Mouse (Mus musculus) CH12.LX (cell line): ENCODE results near the gene Slc38a10. TPM values are rescaled to one million over a fixed set of nuclear protein-coding genes. Genes with fewer than 3 reads are reported as not detected.

Experiments used
- DNase-seq: peaks from one replicate; pipeline ENCODE4 v3.0.0-alpha.2; 2013; ENCODE audit errors: extremely low read depth
- H3K27ac ChIP-seq: 2 replicates; pipeline ENCODE4 v1.5.1; 2012; ENCODE audit warnings: low read depth, mild to moderate bottlenecking, control low read depth, moderate library complexity; ENCODE audit not compliant: insufficient read depth
- H3K27me3 ChIP-seq: replicated peaks from 2 replicates; pipeline ENCODE3; 2012; ENCODE audit warnings: inconsistent platforms
- H3K36me3 ChIP-seq, 2 experiments: replicated peaks in 1 of 2; 2 replicates each; pipeline versions ENCODE3 to v1.6.1; 2012; ENCODE audit warnings: inconsistent platforms in 1 of 2, low read length in 1 of 2, mild to moderate bottlenecking in 1 of 2, mixed read lengths in 1 of 2, moderate library complexity in 1 of 2; ENCODE audit not compliant: control insufficient read depth in 1 of 2, insufficient read depth in 1 of 2
- H3K4me1 ChIP-seq, 2 experiments: 2 replicates each; pipeline ENCODE4 v1.6.1; 2012; ENCODE audit warnings: inconsistent platforms in 1 of 2, moderate library complexity in 1 of 2; ENCODE audit not compliant: insufficient read depth in 2 of 2, control insufficient read depth in 1 of 2
- H3K4me2 ChIP-seq: 2 replicates; pipeline ENCODE4 v1.6.1; 2012; ENCODE audit warnings: low read depth, mild to moderate bottlenecking, control low read depth; ENCODE audit not compliant: poor library complexity, insufficient read depth, severe bottlenecking
- H3K4me3 ChIP-seq, 3 experiments: fragments of 150-350 bp in 1 of 3; sonication (generic) in 1 of 3; replicated peaks in 1 of 3; 2 replicates each; pipeline versions ENCODE3 to v1.5.1; 2011 to 2012; ENCODE audit warnings: low read depth in 2 of 3, low read length in 2 of 3, mild to moderate bottlenecking in 2 of 3, moderate library complexity in 2 of 3, control low read depth in 1 of 3, improper control_type of control experiment in 1 of 3, inconsistent platforms in 1 of 3, mixed read lengths in 1 of 3; ENCODE audit not compliant: poor library complexity in 1 of 3
- H3K79me2 ChIP-seq: replicated peaks from 2 replicates; pipeline ENCODE4 v1.6.1; 2012; ENCODE audit warnings: mild to moderate bottlenecking, moderate library complexity; ENCODE audit not compliant: control insufficient read depth, poor library complexity, insufficient read depth, severe bottlenecking; ENCODE audit errors: extremely low read depth
- H3K9ac ChIP-seq: 2 replicates; pipeline ENCODE4 v1.6.1; 2012; ENCODE audit warnings: low read depth, mild to moderate bottlenecking, control low read depth, moderate library complexity; ENCODE audit not compliant: insufficient read depth
- H3K9me3 ChIP-seq: replicated peaks from 2 replicates; pipeline ENCODE3; 2012; ENCODE audit warnings: low read length, inconsistent platforms, mixed read lengths
- BHLHE40 ChIP-seq: IDR thresholded peaks from 2 replicates; pipeline ENCODE4 v1.6.1; 2011; ENCODE audit warnings: mild to moderate bottlenecking, low read depth, low read length, improper control_type of control experiment
- E2F4 ChIP-seq: IDR thresholded peaks from 2 replicates; pipeline ENCODE4 v1.6.1; 2011; ENCODE audit warnings: low read depth, low read length, improper control_type of control experiment; ENCODE audit not compliant: insufficient replicate concordance
- JUN ChIP-seq: IDR thresholded peaks from 2 replicates; pipeline ENCODE4 v1.6.1; 2011; ENCODE audit warnings: low read depth, mild to moderate bottlenecking, low read length, improper control_type of control experiment, moderate library complexity; ENCODE audit not compliant: insufficient read depth
- KAT2A ChIP-seq: IDR thresholded peaks from 2 replicates; pipeline ENCODE4 v1.6.1; 2012; ENCODE audit warnings: low read length, improper control_type of control experiment, inconsistent platforms; ENCODE audit not compliant: insufficient replicate concordance
- MAFK ChIP-seq: IDR thresholded peaks from 2 replicates; pipeline ENCODE4 v1.6.1; 2011; ENCODE audit warnings: low read length, improper control_type of control experiment; ENCODE audit not compliant: insufficient replicate concordance
- MAX ChIP-seq: IDR thresholded peaks from 2 replicates; pipeline ENCODE4 v1.6.1; 2011; ENCODE audit warnings: low read length, improper control_type of control experiment
- MAZ ChIP-seq: IDR thresholded peaks from 2 replicates; pipeline ENCODE4 v1.6.1; 2012; ENCODE audit warnings: low read depth, mild to moderate bottlenecking, inconsistent platforms, low read length, improper control_type of control experiment, moderate library complexity
- MEF2A ChIP-seq: IDR thresholded peaks from 2 replicates; pipeline ENCODE4 v1.6.1; 2014; ENCODE audit warnings: low read depth, mild to moderate bottlenecking, inconsistent platforms, low read length, improper control_type of control experiment, borderline replicate concordance
- MYC ChIP-seq: IDR thresholded peaks from 2 replicates; pipeline ENCODE4 v1.6.1; 2011; ENCODE audit warnings: low read depth, mild to moderate bottlenecking, improper control_type of control experiment, low read length
- RAD21 ChIP-seq: IDR thresholded peaks from 2 replicates; pipeline ENCODE4 v1.6.1; 2011; ENCODE audit warnings: low read depth, mild to moderate bottlenecking, low read length, improper control_type of control experiment, moderate library complexity
- SMC3 ChIP-seq: IDR thresholded peaks from 2 replicates; pipeline ENCODE4 v1.6.1; 2011; ENCODE audit warnings: low read depth, low read length, improper control_type of control experiment
- TCF12 ChIP-seq: IDR thresholded peaks from 2 replicates; pipeline ENCODE4 v1.6.1; 2014; ENCODE audit warnings: low read depth, mild to moderate bottlenecking, inconsistent platforms, low read length, improper control_type of control experiment
- ZC3H11A ChIP-seq: IDR thresholded peaks from 2 replicates; pipeline ENCODE4 v1.6.1; 2012; ENCODE audit warnings: low read depth, mild to moderate bottlenecking, inconsistent platforms, low read length, improper control_type of control experiment
- dilution Hi-C: fragments of 300-500 bp; cut with MboI; formaldehyde crosslinking; loops from 2 replicates; pipeline ENCODE4 v1.14.3; 2020; ENCODE audit warnings: low sequenced_read_pairs; ENCODE audit not compliant: extremely low pct_unique_long_range_greater_than_20kb, extremely low pct_ligation_motif_present
- in situ Hi-C: fragments of 300-500 bp; cut with MboI; formaldehyde crosslinking; loops from 3 replicates; pipeline ENCODE4 v1.14.3; 2019; ENCODE audit warnings: low sequenced_read_pairs, low pct_ligation_motif_present, low pct_unique_long_range_greater_than_20kb, mixed read lengths
- polyA plus RNA-seq: library from polyadenylated mRNA; unstranded; fragments of >175 nt; gene quantifications from 2 replicates; pipeline ENCODE4 v1.2.1, GENCODE M21; 2012; ENCODE audit warnings: low read depth; ENCODE audit not compliant: insufficient read length
- total RNA-seq, 2 experiments: library from RNA; depleted of rRNA; stranded (reverse); fragments of 300-350 nt in 1 of 2; fragments of >200 nt in 1 of 2; gene quantifications; 2 replicates each; pipeline ENCODE4 v1.2.3; 2012 to 2014

The Slc38a10 gene
- total and polyA plus RNA-seq, 3 experiments = 47.1 to 97.6 (median 75.6) TPM

GRCm38 (mm10) chr11:120085891-120086627 is 65.1 kb downstream of the Slc38a10 start:
- Histone ChIP-seq H3K9ac (peak overlapping the region; percentile 89), H3K27ac (no peak overlapping the region), H3K36me3 (peaks cover 8 to 31% of the 10 kb centered on the region in 2 experiments), H3K4me3 (peak overlapping the region; percentile 74 to 97 (median 78)), H3K4me2 (peak overlapping the region; percentile 93), H3K27me3 (peaks cover 5% of the 10 kb centered on the region), H3K9me3 (no peaks in the 10 kb centered on the region), H3K79me2 (no peaks in the 10 kb centered on the region), H3K4me1 (peaks cover 9 to 28% of the 10 kb centered on the region in 2 experiments)
- no peak for TF ChIP-seq SMC3
- TF ChIP-seq MAX = 0 out of 2 replicates have a peak, but pooled peaks have one; percentile 18
- 0 out of 2 replicates have a peak, but pooled peaks have one; percentile 1 for TF ChIP-seq BHLHE40
- dilution Hi-C loops = no loop called here
- peak; percentile 26 for DNase-seq
- in situ Hi-C loops = no loop called here

- H3K27me3 ChIP-seq = no peaks in the 10 kb centered on the region
- no peaks in the 10 kb centered on the region for H3K79me2 ChIP-seq
- peaks cover 0 to 8% of the 10 kb centered on the region in 2 experiments; a peak in 2 of 4 replicates for H3K4me1 ChIP-seq
- H3K4me2 ChIP-seq = no peak overlapping the region
- H3K9ac ChIP-seq = no peak overlapping the region
- peaks cover 12 to 69% of the 10 kb centered on the region in 2 experiments for H3K36me3 ChIP-seq
- H3K4me3 ChIP-seq = no peak overlapping the region
- in situ Hi-C loops (no loop called here), dilution Hi-C loops (no loop called here)
- TF ChIP-seq MAFK (no peak), RAD21 (no peak), JUN (no peak), TCF12 (no peak), ZC3H11A (no peak), BHLHE40 (no peak)
- peaks cover 2% of the 10 kb centered on the region for H3K9me3 ChIP-seq
- no peak overlapping the region for H3K27ac ChIP-seq
- no peak for DNase-seq
These were observed 70.9 kb downstream of the Slc38a10 start for GRCm38 (mm10) chr11:120080282-120080681.

GRCm38 (mm10) chr11:120076191-120076590 is 75.0 kb downstream of the Slc38a10 start:
- TF ChIP-seq TCF12 (no peak), E2F4 (no peak), MYC (no peak), KAT2A (no peak), SMC3 (no peak), MAZ (no peak), MEF2A (no peak)
- TF ChIP-seq, all 38 proteins: peak for 0
- Histone ChIP-seq H3K27ac (no peak overlapping the region), H3K9me3 (peaks cover 2% of the 10 kb centered on the region), H3K79me2 (no peaks in the 10 kb centered on the region), H3K4me3 (no peak overlapping the region), H3K4me1 (peaks cover 0 to 21% of the 10 kb centered on the region in 2 experiments; a peak in 3 of 4 replicates), H3K27me3 (no peaks in the 10 kb centered on the region), H3K4me2 (no peak overlapping the region), H3K36me3 (peaks cover 17 to 77% of the 10 kb centered on the region in 2 experiments), H3K9ac (no peak overlapping the region)
- in situ Hi-C loops (no loop called here), dilution Hi-C loops (no loop called here)
- DNase-seq = no peak
